Mouse (Mus musculus) liver, postnatal 0 days (tissue): Measurements from ENCODE around the gene Adora2b. TPM values are rescaled to one million over a fixed set of nuclear protein-coding genes. Genes with fewer than 3 reads are reported as not detected.

Experiments
- ATAC-seq: fragments of 200-750 bp; cut with Nextera tagmentation; 2 replicates; pipeline ENCODE4 v1.8.0; 2017; ENCODE audit warnings: mild to moderate bottlenecking, moderate library complexity
- DNase-seq: peaks from one replicate; pipeline ENCODE4 v3.0.0-alpha.2; 2016
- H3K27ac ChIP-seq: fragments of 300-500 bp; sonication (generic); 2 replicates; pipeline ENCODE4 v1.5.1; 2014; ENCODE audit warnings: antibody characterized with exemption, moderate library complexity, mild to moderate bottlenecking, low read depth
- H3K27me3 ChIP-seq: fragments of 300-500 bp; sonication (generic); 2 replicates; pipeline ENCODE4 v1.6.1; 2014; ENCODE audit warnings: low read length, control low read depth, mixed read lengths; ENCODE audit not compliant: insufficient read depth
- H3K36me3 ChIP-seq: fragments of 300-500 bp; sonication (generic); replicated peaks from 2 replicates; pipeline ENCODE4 v1.6.1; 2014; ENCODE audit warnings: mild to moderate bottlenecking, control low read depth, low read length, moderate library complexity, mixed read lengths; ENCODE audit not compliant: insufficient read depth
- H3K4me1 ChIP-seq: fragments of 300-500 bp; sonication (generic); 2 replicates; pipeline ENCODE4 v1.6.1; 2014; ENCODE audit warnings: antibody characterized with exemption, mild to moderate bottlenecking, control low read depth; ENCODE audit not compliant: insufficient read depth
- H3K4me2 ChIP-seq: fragments of 300-500 bp; sonication (generic); 2 replicates; pipeline ENCODE4 v1.6.1; 2014; ENCODE audit warnings: low read depth, mild to moderate bottlenecking, low read length, moderate library complexity, mixed read lengths
- H3K4me3 ChIP-seq: fragments of 300-500 bp; sonication (generic); 2 replicates; pipeline ENCODE4 v1.5.1; 2014; ENCODE audit warnings: low read depth, low read length
- H3K9ac ChIP-seq: fragments of 300-500 bp; sonication (generic); replicated peaks from 2 replicates; pipeline ENCODE4 v1.6.1; 2014; ENCODE audit warnings: mild to moderate bottlenecking, moderate library complexity
- H3K9me3 ChIP-seq: fragments of 300-500 bp; sonication (generic); 2 replicates; pipeline ENCODE4 v1.6.1; 2016; ENCODE audit warnings: mild to moderate bottlenecking, control low read depth, low read length, mixed read lengths
- CTCF ChIP-seq: sonication (generic); IDR thresholded peaks from 2 replicates; pipeline ENCODE4 v1.5.1; 2016; ENCODE audit warnings: antibody characterized with exemption, low read depth
- EP300 ChIP-seq: IDR thresholded peaks from 2 replicates; pipeline ENCODE4 v1.6.1; 2016; ENCODE audit warnings: antibody characterized with exemption, low read depth, mild to moderate bottlenecking
- WGBS: fragments of 180-500 bp; shearing (Covaris S2); extraction: QIAGEN DNeasy Blood & Tissue Kit; methylation state at CpG from one replicate; pipeline ENCODE4 v1.1.7; 2014; ENCODE audit not compliant: insufficient replicate concordance; 5-methylcytosine and 5-hydroxymethylcytosine counted together
- polyA plus RNA-seq: library from polyadenylated mRNA; unstranded; fragments of >200 nt; fragmentation: Nextera tagmentation; extraction: Ambion mirVana; gene quantifications from 2 replicates; pipeline ENCODE4 v1.2.1, GENCODE M21; 2015

Adora2b gene
- polyA plus RNA-seq, 1 experiment from 2014 or later, result 0.61 TPM

DNA sequence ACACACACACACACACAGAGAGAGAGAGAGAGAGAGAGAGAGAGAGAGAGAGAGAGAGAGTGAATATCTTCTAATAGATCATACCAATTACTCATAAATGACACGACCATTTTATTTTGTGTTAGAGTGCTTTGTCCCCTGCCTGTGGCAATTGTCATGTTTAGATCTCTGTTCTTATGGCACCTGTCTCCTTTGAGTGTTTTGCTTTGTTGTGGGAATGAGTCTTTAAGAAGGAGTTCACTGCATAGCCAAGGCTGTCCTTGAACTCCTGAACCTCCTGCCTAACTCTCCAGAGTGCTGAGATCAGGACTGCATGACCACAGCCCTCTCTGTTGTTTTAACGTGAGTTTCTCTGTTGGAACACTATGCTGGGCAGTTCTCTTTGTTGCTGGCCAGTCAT is 33.7 kb upstream of the Adora2b start:
- WGBS, result 62% methylated on average over 2 of the region's 2 CpGs
- Histone ChIP-seq H3K9ac (no peak overlapping the region), H3K4me3 (no peak overlapping the region), H3K27me3 (no peaks in the 10 kb centered on the region), H3K4me1 (peaks cover 5% of the 10 kb centered on the region; the same call in 1 of the 2 replicates), H3K9me3 (no peaks in the 10 kb centered on the region), H3K27ac (no peak overlapping the region), H3K4me2 (no peak overlapping the region), H3K36me3 (0 out of 2 replicates have a peak, but pooled peaks cover 3% of the 10 kb centered on the region)
- no peak for DNase-seq
- no peak for ATAC-seq
- TF ChIP-seq EP300, result no peak
- TF ChIP-seq CTCF, result no peak

DNA sequence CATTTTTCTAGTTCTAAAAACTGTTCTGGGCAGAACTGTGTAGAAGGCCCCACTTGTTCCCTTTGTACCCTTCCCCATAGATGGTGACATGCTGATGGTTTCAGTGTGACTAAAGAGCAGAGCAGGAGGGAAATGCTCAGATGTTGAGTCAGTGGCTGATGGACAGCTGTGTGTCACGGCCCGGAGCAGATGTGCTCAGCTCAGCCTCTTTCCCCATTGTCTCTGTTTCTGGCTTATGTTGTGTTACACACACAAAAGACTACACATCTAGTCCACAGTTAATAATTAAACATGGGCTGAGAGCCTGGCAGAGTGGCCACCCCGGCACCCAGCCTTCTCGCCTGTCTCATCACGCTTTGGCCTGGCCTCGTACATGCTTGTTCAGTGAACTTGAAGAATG is 31.0 kb upstream of the Adora2b start:
- no peak overlapping the region for H3K27ac ChIP-seq
- no peaks in the 10 kb centered on the region for H3K9me3 ChIP-seq
- H3K4me3 ChIP-seq, result no peak overlapping the region
- no peak overlapping the region for H3K9ac ChIP-seq
- H3K36me3 ChIP-seq, result peaks cover 3% of the 10 kb centered on the region; the same call in 1 of the 2 replicates
- WGBS, result 62% methylated on average over 6 of the region's 6 CpGs
- H3K27me3 ChIP-seq, result no peaks in the 10 kb centered on the region
- H3K4me1 ChIP-seq, result peaks cover 5% of the 10 kb centered on the region; the same call in 1 of the 2 replicates
- no peak overlapping the region for H3K4me2 ChIP-seq
- no peak for DNase-seq
- TF ChIP-seq CTCF (no peak), EP300 (no peak)
- peak; percentile 36; the same call in 1 of the 2 replicates for ATAC-seq

DNA sequence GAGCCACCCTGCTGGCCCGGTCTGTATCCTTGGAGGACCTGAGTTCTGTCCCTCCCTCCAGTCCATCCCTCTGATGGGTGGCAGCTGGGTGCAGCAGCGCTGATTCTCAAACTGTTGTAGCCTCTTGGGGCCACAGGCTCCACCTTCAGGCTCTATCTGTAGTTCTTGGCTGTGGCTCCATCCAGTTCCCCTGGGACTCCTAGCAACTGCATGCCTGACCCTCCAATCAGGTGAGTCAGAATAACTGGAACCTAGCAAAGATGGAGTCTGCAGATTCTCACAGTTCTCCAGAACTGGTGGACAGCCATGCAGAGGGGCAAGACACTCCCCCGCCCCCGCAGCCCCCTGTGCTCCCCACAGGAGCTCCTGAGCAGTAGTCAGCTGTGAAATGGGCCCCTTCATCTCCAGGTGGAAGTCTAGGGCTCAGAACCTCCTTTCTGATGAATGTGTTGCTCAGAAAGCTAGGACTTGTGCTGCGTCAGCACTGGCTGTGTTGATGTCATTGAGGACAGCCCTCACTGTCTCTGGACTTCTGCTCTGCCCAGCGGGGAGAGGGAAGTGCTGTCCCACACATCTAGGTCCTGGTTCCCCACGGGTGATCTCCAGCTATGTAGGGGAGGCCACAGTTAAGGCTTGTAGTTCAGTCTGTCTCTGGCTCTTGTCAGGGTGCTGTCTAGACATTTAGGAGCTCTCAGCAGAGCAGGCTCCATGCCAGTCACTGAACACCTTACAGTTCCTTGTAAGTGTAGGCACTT is 27.9 kb upstream of the Adora2b start:
- H3K9ac ChIP-seq, result no peak overlapping the region
- peaks cover 3% of the 10 kb centered on the region; the same call in 1 of the 2 replicates for H3K36me3 ChIP-seq
- H3K27me3 ChIP-seq, result no peaks in the 10 kb centered on the region
- peak; percentile 35; the same call in 1 of the 2 replicates for ATAC-seq
- H3K4me1 ChIP-seq, result peaks cover 7% of the 10 kb centered on the region; the same call in 1 of the 2 replicates
- no peak overlapping the region for H3K4me3 ChIP-seq
- H3K9me3 ChIP-seq, result no peaks in the 10 kb centered on the region
- 79% methylated on average over 7 of the region's 7 CpGs for WGBS
- no peak overlapping the region for H3K27ac ChIP-seq
- TF ChIP-seq EP300 (no peak), CTCF (no peak)
- no peak overlapping the region for H3K4me2 ChIP-seq
- no peak for DNase-seq

DNA sequence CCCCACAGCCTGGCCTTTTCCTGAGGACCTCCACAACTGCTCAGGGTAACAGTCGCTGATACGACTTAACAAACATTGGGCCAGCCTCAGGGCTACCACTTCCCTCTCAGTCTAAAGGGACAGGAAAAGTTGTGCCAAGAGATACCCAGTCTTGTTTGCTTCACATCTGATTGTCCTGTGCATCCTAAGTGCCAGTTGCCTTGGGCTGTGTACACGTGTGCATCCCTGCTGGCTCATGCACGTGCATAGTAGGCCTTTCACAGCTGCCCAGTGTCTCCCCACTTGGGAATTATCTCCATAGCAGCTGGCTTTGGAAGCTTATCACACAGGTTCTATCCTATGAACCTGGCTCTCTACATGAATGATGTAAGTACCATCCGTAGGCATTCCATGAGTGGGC is 25.4 kb upstream of the Adora2b start:
- TF ChIP-seq CTCF (no peak), EP300 (no peak)
- ATAC-seq (no peak), DNase-seq (no peak)
- Histone ChIP-seq H3K4me2 (no peak overlapping the region), H3K27me3 (no peaks in the 10 kb centered on the region), H3K27ac (no peak overlapping the region), H3K36me3 (peaks cover 3% of the 10 kb centered on the region; the same call in 1 of the 2 replicates), H3K9ac (no peak overlapping the region), H3K9me3 (no peaks in the 10 kb centered on the region), H3K4me3 (no peak overlapping the region), H3K4me1 (peaks cover 4% of the 10 kb centered on the region; the same call in 1 of the 2 replicates)
- 59% methylated on average over 5 of the region's 5 CpGs for WGBS

DNA sequence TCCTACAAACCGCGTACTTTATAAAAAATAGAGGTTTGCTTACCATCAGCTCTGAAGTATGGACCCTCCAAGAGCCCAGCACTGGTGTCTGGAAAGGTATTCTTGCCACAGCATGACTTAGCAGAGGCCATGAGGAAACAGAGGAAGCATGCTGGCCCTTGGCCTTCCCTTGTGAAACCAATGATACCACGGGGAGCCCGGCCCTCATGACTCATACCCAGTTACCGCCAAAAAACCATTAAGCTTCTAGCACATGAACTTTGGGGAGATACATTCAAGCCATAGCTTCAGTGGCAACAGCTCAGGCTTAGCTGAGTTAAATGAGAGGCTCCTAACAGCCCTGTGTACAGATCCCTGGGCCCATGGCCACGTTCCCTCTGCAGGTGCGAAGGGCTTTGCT is 24.8 kb upstream of the Adora2b start:
- ATAC-seq (peak; percentile 54), DNase-seq (peak; percentile 38)

DNA sequence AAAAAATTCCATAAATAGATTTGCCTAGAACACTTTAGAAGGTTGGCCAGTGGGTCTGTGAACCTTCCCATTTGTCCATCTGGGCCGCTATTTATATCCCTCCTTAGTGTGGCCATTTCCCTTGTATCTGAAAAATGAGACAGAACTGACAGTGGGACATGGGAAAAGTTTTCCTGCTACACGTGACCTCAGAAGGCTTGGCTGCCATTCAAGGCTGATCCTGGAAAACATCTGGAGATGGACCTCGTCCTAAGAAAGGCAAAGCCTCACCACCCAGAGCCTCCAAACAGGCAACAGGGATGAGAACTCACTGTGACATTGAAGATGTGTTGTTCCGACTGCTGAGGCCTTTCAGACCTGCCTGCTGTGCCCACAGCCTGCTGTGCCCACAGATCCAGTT is 24.0 kb upstream of the Adora2b start:
- TF ChIP-seq EP300 (no peak), CTCF (no peak)
- Histone ChIP-seq H3K4me3 (no peak overlapping the region), H3K27ac (no peak overlapping the region), H3K4me2 (no peak overlapping the region), H3K9ac (no peak overlapping the region), H3K27me3 (no peaks in the 10 kb centered on the region), H3K4me1 (peaks cover 4% of the 10 kb centered on the region; the same call in 1 of the 2 replicates), H3K36me3 (no peaks in the 10 kb centered on the region; the same call in 1 of the 2 replicates), H3K9me3 (no peaks in the 10 kb centered on the region)
- ATAC-seq (no peak), DNase-seq (no peak)
- WGBS, result 78% methylated on average over 4 of the region's 4 CpGs

More for the DNA sequence above, 24.8 kb upstream of the Adora2b start:
- WGBS, result 73% methylated on average over 7 of the region's 7 CpGs
- Histone ChIP-seq H3K9ac (no peak overlapping the region), H3K4me1 (peaks cover 4% of the 10 kb centered on the region; the same call in 1 of the 2 replicates), H3K9me3 (no peaks in the 10 kb centered on the region), H3K36me3 (peaks cover 3% of the 10 kb centered on the region; the same call in 1 of the 2 replicates), H3K4me2 (no peak overlapping the region), H3K27me3 (no peaks in the 10 kb centered on the region), H3K27ac (no peak overlapping the region), H3K4me3 (no peak overlapping the region)
- TF ChIP-seq EP300 (no peak), CTCF (no peak)
